11 mouse cellular contexts compared by ENCODE assay signal in the genomic region with DNA sequence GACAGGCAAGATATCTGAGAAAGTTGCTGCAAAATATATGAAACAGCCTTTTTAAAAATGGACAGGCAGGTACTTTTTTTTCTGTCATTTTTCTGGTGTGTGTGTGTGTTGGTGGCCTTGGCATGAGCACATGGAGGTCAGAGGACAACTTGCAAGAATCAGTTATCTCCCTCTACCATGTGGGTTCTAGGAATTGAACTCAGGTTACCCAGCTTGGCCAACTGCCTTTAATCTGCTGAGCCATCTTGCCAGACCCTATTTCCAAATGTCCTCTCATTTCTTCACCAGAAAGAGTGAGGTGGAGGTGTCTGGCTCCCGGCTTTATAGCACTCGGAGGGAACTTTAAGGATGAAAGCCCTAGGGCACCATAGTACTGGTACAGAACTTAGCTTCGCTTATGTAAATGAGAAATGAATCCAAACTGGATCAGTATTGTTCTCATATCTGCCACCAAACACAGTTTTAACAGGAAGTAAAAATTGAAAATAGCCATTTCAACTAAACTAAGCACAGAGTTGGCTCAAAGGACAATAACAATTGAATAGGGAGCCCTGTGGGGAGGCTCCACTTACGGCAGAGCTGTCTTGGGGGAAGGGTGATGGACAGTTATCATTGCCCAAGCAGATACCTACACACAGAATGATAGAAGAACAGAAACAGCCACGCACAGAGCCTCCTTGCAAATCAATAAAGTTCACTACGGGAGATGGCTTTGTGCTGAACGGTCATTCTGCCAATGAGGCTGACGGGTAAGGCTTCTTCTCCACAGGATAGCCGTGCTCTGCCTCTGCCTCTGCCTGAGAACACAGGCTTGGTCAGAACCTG. TPM values are rescaled to one million over a fixed set of nuclear protein-coding genes. Genes with fewer than 3 reads are reported as not detected.
DNase-seq lines count a peak whose midpoint lies in the region; ATAC-seq and TF ChIP-seq lines count a peak whose summit lies in the region.
"Had no signal": no experiment of that assay in that cellular context is flagged by ENCODE, and none has a peak within 500 bp of the region (broad histone marks: within the 10 kb centered on the region; RNA-seq: fewer than 3 reads in every experiment).

No protein-coding gene starts in this region.

- 89% methylated on average over 9 of the region's 9 CpGs for WGBS in embryonic facial prominence, embryonic 12.5 days
- 44% methylated on average over 9 of the region's 9 CpGs for WGBS in hindbrain, postnatal 0 days
- 67% methylated on average over 9 of the region's 9 CpGs for WGBS in midbrain, embryonic 16.5 days

- H3K27ac ChIP-seq in embryonic facial prominence, embryonic 12.5 days, result 0 out of 2 replicates have a peak overlapping the region, but pooled peaks have one; percentile 8
- peak overlapping the region; percentile 66; the same call in 1 of the 2 replicates for H3K27ac ChIP-seq in hindbrain, postnatal 0 days
- H3K27ac ChIP-seq in midbrain, embryonic 16.5 days (ENCODE audit: low read length), result peak overlapping the region; percentile 14; the same call in 1 of the 2 replicates
- H3K27ac ChIP-seq: embryonic facial prominence, embryonic 13.5 days had no signal

- no peak for TF ChIP-seq CTCF in hindbrain, postnatal 0 days (IDR thresholded peaks at IDR 0.05; ENCODE audit: low read depth)

- peak overlapping the region; percentile 29 for H3K4me3 ChIP-seq in megakaryocyte, embryonic 14.5 days (replicated peaks)
- H3K4me3 ChIP-seq in embryonic facial prominence, embryonic 12.5 days, result no peak overlapping the region
- H3K4me3 ChIP-seq in hindbrain, postnatal 0 days (ENCODE audit: low read length), result no peak overlapping the region
- H3K4me3 ChIP-seq in midbrain, embryonic 16.5 days (ENCODE audit: low read depth, low read length), result no peak overlapping the region
- H3K4me3 ChIP-seq: embryonic facial prominence, embryonic 13.5 days; limb, embryonic 15.5 days had no signal

- H3K9ac ChIP-seq in embryonic facial prominence, embryonic 12.5 days, result no peak overlapping the region
- H3K9ac ChIP-seq in hindbrain, postnatal 0 days (replicated peaks; ENCODE audit: low read length), result no peak overlapping the region
- no peak overlapping the region for H3K9ac ChIP-seq in midbrain, embryonic 16.5 days (ENCODE audit: low read depth, low read length)
- H3K9ac ChIP-seq: embryonic facial prominence, embryonic 13.5 days; limb, embryonic 15.5 days had no signal

- peaks cover 76% of the 10 kb centered on the region for H3K4me1 ChIP-seq in megakaryocyte, embryonic 14.5 days
- H3K4me1 ChIP-seq in embryonic facial prominence, embryonic 12.5 days, result peaks cover 18% of the 10 kb centered on the region
- peaks cover 14% of the 10 kb centered on the region for H3K4me1 ChIP-seq in hindbrain, postnatal 0 days (ENCODE audit: insufficient read depth, low read length)
- H3K4me1 ChIP-seq in midbrain, embryonic 16.5 days (ENCODE audit: control insufficient read depth, insufficient read depth, low read length), result peaks cover 6% of the 10 kb centered on the region; the same call in 1 of the 2 replicates

- no peak for DNase-seq in hindbrain, postnatal 0 days (ENCODE audit: low spot score)
- no peak for DNase-seq in urinary bladder, postnatal 4 days (ENCODE audit: low spot score in 2 of 2)
- DNase-seq in right cerebral cortex, postnatal 4 days, result no peak
- DNase-seq: heart, adult 18-20 months; kidney, adult 2 months had no signal

- H3K36me3 ChIP-seq in megakaryocyte, embryonic 14.5 days (replicated peaks; ENCODE audit: low read length), result peaks cover 30% of the 10 kb centered on the region
- H3K36me3 ChIP-seq in embryonic facial prominence, embryonic 12.5 days, result no peaks in the 10 kb centered on the region
- no peaks in the 10 kb centered on the region; the same call in 1 of the 2 replicates for H3K36me3 ChIP-seq in hindbrain, postnatal 0 days (ENCODE audit: insufficient read depth, low read length)
- 0 out of 2 replicates have a peak, but pooled peaks cover 1% of the 10 kb centered on the region for H3K36me3 ChIP-seq in midbrain, embryonic 16.5 days (ENCODE audit: control insufficient read depth, insufficient read depth, low read length)

- H3K4me2 ChIP-seq in embryonic facial prominence, embryonic 12.5 days (replicated peaks), result no peak overlapping the region
- no peak overlapping the region for H3K4me2 ChIP-seq in hindbrain, postnatal 0 days (ENCODE audit: low read depth, low read length)
- no peak overlapping the region for H3K4me2 ChIP-seq in midbrain, embryonic 16.5 days (ENCODE audit: low read length)
- H3K4me2 ChIP-seq: embryonic facial prominence, embryonic 13.5 days; limb, embryonic 15.5 days had no signal

- H3K27me3 ChIP-seq in megakaryocyte, embryonic 14.5 days (replicated peaks), result no peaks in the 10 kb centered on the region
- H3K27me3 ChIP-seq in embryonic facial prominence, embryonic 12.5 days, result no peaks in the 10 kb centered on the region
- no peaks in the 10 kb centered on the region for H3K27me3 ChIP-seq in hindbrain, postnatal 0 days (ENCODE audit: insufficient read depth, low read length)
- H3K27me3 ChIP-seq in midbrain, embryonic 16.5 days (ENCODE audit: control insufficient read depth, insufficient read depth, low read depth, low read length), result no peaks in the 10 kb centered on the region
- H3K27me3 ChIP-seq: embryonic facial prominence, embryonic 13.5 days; limb, embryonic 15.5 days had no signal

- no peak for ATAC-seq in megakaryocyte, adult 5-6 weeks (ENCODE audit: poor library complexity, severe bottlenecking)
- no peak for ATAC-seq in embryonic facial prominence, embryonic 12.5 days (ENCODE audit: insufficient number of reproducible peaks, insufficient read depth, low FRiP score, low TSS enrichment)
- 0 out of 2 replicates have a peak, but pooled peaks have one; percentile 38 for ATAC-seq in hindbrain, postnatal 0 days
- no peak for ATAC-seq in midbrain, embryonic 16.5 days

- no peaks in the 10 kb centered on the region for H3K9me3 ChIP-seq in megakaryocyte, embryonic 14.5 days
- no peaks in the 10 kb centered on the region for H3K9me3 ChIP-seq in embryonic facial prominence, embryonic 12.5 days
- no peaks in the 10 kb centered on the region for H3K9me3 ChIP-seq in hindbrain, postnatal 0 days (ENCODE audit: low read length)
- H3K9me3 ChIP-seq in midbrain, embryonic 16.5 days (replicated peaks; ENCODE audit: control insufficient read depth, low read length, poor library complexity, severe bottlenecking), result no peaks in the 10 kb centered on the region
- H3K9me3 ChIP-seq: limb, embryonic 15.5 days had no signal

RNA-seq across cellular contexts. Expression of a gene that starts 18.9 kb away (rescaled TPM):
- 37.1 and 38.7 TPM in 2 replicates for polyA plus RNA-seq in megakaryocyte, embryonic 14.5 days (2012; ENCODE audit: insufficient read depth, low replicate concordance)
- total RNA-seq in megakaryocyte, adult 5-6 weeks (2015), result 5.7 and 8.5 TPM in 2 replicates
- total RNA-seq in megakaryocyte, adult 5-6 weeks (2017), result 6.2 and 7.1 TPM in 2 replicates
- polyA plus RNA-seq in embryonic facial prominence, embryonic 12.5 days (2016; fragmentation: Nextera tagmentation; extraction: Ambion mirVana), result 55.0 and 56.3 TPM in 2 replicates
- total RNA-seq in hindbrain, postnatal 0 days (2014; rRNA removed), result 57.9 and 62.5 TPM in 2 replicates
- polyA plus RNA-seq in hindbrain, postnatal 0 days (2015; fragmentation: Nextera tagmentation; extraction: Ambion mirVana), result 32.3 and 35.1 TPM in 2 replicates
- 42.3 and 52.9 TPM in 2 replicates for polyA plus RNA-seq in midbrain, embryonic 16.5 days (2015; fragmentation: Nextera tagmentation; extraction: Ambion mirVana)

RNA-seq across cellular contexts. Expression of a gene that starts 22.6 kb away (rescaled TPM):
- polyA plus RNA-seq in megakaryocyte, embryonic 14.5 days (2012; ENCODE audit: insufficient read depth, low replicate concordance), result 15.3 and 26.3 TPM in 2 replicates
- 0.80 and 1.2 TPM in 2 replicates for total RNA-seq in megakaryocyte, adult 5-6 weeks (2015)
- 0.44 TPM in 1 of 2 replicates, not detected in the other for total RNA-seq in megakaryocyte, adult 5-6 weeks (2017)
- 0.59 and 1.3 TPM in 2 replicates for polyA plus RNA-seq in embryonic facial prominence, embryonic 12.5 days (2016; fragmentation: Nextera tagmentation; extraction: Ambion mirVana)
- 8.8 and 10.0 TPM in 2 replicates for total RNA-seq in hindbrain, postnatal 0 days (2014; rRNA removed)
- polyA plus RNA-seq in hindbrain, postnatal 0 days (2015; fragmentation: Nextera tagmentation; extraction: Ambion mirVana), result 5.9 and 7.8 TPM in 2 replicates
- 6.8 and 8.9 TPM in 2 replicates for polyA plus RNA-seq in midbrain, embryonic 16.5 days (2015; fragmentation: Nextera tagmentation; extraction: Ambion mirVana)

Comparison
In these comparisons a context has a peak if more than half of its experiments do, and no peak if none do; other contexts are left out.
1. H3K27ac ChIP-seq: peak in every context shown above with its lines; median percentile 66 in hindbrain, postnatal 0 days; 14 in midbrain, embryonic 16.5 days; 8 in embryonic facial prominence, embryonic 12.5 days.